Mouse (Mus musculus) liver, postnatal 0 days (tissue): ENCODE data around the gene 1110051M20Rik.

Experiments
- CTCF ChIP-seq: sonication (generic); IDR thresholded peaks from 2 replicates; pipeline ENCODE4 v1.5.1; 2016; ENCODE audit warnings: antibody characterized with exemption, low read depth
- EP300 ChIP-seq: IDR thresholded peaks from 2 replicates; pipeline ENCODE4 v1.6.1; 2016; ENCODE audit warnings: antibody characterized with exemption, low read depth, mild to moderate bottlenecking

- no peak for TF ChIP-seq CTCF
- no peak for TF ChIP-seq EP300
Observed at GRCm38 (mm10) chr2:91284375-91285199, 159.9 kb downstream of the 1110051M20Rik start.
